Mouse (Mus musculus) hindlimb bud, embryonic 11.5 days (tissue): ENCODE results near the gene Pcdh15.
A peak's percentile ranks its signal among the peaks of the same experiment; 100 is the strongest.

Experiments used
- DNase-seq: peaks from one replicate; pipeline ENCODE4 v3.0.0-alpha.2; 2012; ENCODE audit warnings: low read depth, low spot score; ENCODE audit errors: extremely low spot score

The Pcdh15 gene

DNA sequence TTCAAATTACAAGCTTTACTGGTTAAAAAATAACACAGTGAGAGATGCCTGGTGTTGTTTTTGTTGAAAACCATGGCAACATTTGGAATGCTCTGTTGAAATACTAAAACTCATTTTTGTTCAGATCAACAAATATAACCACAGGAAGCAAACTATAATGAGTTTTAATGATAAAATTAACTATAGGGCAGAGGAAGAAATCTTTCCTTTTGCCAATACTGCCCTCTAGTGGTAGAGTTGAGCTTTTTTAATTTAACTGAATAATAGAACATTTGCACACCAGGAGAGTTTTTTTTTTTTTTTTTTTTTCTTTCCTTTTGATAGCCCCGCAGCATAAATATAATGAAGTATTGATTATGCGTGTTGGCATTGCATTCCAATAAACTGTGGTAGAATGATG lies 1364.8 kb downstream of the Pcdh15 start:
- peak; percentile 37 for DNase-seq

GRCm38 (mm10) chr10:74480779-74481178 lies 1381.6 kb downstream of the Pcdh15 start:
- no peak for DNase-seq

DNA sequence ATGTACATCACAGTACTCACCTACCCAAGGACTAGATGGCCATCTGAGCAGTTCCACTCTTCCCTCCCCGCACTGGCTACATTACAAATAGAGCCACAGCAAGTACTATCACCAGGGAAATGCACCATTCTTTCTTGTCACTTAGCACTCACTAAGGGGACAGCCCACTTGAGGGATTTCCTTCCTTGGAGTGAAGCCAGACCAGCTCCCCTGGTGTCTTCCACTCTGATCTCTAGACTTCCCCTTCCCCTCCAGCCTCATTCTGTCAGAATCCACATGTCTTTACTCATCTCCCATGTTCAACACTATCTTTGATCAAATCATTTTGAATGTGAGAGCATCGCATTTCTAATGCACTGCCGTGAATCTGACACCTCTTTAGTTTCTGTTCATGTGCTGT lies 1413.2 kb downstream of the Pcdh15 start:
- DNase-seq = no peak

- no peak for DNase-seq
These were observed 1414.6 kb downstream of the Pcdh15 start for GRCm38 (mm10) chr10:74513743-74514142.

DNA sequence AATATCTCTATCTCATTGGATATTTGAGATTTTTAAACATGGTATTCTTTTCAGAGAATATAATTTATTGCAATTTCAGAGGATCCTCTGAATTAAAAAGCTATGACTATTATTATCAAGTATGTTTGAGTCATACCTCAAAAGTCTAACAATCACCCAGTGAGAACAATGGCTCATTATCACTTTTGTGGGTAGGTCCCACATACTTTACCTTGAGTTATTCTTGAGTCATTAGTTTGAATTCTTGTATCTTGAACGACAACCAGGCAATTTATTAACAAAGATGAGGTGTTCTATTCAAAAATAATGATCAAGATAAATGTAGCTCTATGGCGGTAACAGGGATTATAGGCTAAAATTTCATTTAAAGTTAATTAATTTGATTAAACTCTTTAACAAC lies 1439.2 kb downstream of the Pcdh15 start:
- no peak for DNase-seq

DNA sequence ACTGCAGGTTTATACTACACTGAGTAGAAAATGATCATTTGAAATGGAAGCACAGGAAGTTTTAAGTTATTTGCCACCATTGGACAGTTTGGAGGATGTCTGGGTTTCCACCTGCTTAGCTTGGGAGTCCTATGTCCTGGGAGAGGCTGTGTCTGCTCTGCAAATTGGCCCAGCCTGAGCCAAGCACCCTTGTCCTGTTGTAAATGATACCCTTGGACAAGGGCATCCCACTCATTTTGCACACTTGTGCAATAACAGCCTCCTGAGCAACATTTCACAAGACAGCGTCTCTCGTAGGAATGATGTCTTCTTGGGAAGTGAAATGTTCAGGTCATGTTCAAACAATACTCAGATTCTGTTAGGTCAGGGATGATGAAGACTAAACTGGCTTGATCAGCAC lies 1456.2 kb downstream of the Pcdh15 start:
- DNase-seq = no peak

GRCm38 (mm10) chr10:74569603-74570002 lies 1470.5 kb downstream of the Pcdh15 start:
- DNase-seq = no peak

- DNase-seq = no peak
These were observed 1480.8 kb downstream of the Pcdh15 start for GRCm38 (mm10) chr10:74579924-74580323.

DNA sequence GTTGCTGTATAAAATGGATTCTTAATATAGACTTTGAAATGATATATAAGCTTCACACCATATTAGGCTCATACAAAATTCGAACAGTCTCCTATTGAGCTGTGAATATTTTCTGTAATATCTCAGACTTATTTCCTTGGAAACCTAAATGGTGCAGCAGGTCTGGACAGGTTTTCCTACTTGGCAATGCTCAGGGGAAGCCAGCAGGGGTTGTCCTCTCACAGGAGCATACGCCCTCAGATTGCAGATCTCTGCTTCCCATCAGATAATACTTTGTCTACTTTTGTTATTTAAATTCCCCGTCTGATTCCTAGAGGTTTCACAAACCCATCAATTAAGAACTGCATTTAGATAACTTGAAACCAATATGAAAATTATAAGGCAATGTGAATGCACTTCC lies 1492.7 kb downstream of the Pcdh15 start:
- no peak for DNase-seq

- no peak for DNase-seq
These were observed 1508.5 kb downstream of the Pcdh15 start for GRCm38 (mm10) chr10:74607683-74608082.

DNA sequence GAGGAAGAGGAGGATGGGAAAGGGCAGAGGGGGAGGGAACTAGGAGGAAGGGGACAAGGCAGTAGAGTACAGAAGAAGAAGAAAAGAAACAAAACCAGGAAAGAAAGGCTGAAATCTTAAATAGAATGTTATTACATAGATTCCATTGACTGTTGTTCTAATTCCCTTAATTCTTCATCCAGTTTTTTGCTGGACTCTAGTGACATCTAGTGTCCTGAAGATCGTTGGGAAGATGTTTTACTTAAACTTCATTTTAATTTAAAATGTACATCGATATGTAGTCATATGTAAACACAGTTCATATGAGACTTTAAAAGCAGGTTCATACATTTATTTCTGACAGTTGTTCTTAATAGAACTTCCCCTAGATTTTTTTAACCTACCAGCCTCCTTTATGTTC lies 1522.7 kb downstream of the Pcdh15 start:
- DNase-seq = no peak

DNA sequence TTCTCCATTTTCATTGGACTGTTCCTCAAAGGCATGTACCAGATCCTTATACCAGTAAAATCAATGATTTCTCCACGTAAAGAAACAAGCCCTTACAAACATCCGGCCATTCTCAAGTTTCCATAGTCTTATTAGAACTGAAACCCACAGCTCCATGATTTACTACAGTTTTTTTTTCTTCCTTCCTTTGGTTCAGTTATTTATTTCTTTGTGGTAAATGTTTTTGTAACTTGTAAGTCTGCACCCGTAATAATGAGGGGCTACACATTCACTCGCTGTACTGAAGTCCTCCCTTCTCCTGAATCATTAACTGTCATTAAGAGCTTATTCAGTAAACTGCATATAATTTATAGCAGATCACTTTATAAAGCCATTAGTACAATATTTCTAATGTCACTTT lies 1526.6 kb downstream of the Pcdh15 start:
- no peak for DNase-seq

DNA sequence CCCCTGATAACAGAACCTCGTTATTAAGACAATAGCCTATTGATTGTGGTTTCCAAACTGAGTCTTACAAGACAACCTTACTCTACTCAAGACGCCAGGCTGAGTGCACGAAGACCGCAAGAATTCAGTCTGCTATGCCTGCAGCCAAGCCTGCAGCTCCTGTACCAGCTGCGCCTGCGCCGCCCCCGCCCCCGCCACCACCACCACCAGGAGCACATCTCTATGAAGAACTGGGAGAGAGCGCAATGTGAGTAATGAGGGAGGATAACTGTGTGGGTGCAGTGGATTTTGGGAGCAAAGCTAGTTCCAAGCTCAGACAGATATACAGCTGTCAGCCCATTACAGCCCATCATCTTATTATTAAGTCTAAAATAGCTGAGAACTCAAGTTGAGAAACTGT lies 1527.5 kb downstream of the Pcdh15 start:
- no peak for DNase-seq

DNA sequence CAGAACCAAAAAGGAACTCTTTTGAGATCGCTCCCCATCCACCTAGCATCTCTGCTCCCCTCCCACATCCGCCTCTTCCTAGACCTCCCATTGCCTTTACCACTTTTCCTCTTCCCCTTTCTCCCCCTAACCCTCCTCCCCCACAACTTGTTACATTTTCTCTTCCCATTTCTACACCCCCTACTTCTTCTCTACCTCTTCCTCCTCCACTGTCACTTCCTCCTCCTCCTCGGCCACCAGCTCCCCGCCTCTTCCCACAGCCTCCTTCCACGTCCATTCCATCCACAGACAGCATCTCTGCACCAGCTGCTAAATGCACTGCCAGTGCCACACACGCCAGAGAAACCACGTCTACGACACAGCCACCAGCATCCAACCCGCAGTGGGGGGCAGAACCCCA lies 1532.2 kb downstream of the Pcdh15 start:
- no peak for DNase-seq

DNA sequence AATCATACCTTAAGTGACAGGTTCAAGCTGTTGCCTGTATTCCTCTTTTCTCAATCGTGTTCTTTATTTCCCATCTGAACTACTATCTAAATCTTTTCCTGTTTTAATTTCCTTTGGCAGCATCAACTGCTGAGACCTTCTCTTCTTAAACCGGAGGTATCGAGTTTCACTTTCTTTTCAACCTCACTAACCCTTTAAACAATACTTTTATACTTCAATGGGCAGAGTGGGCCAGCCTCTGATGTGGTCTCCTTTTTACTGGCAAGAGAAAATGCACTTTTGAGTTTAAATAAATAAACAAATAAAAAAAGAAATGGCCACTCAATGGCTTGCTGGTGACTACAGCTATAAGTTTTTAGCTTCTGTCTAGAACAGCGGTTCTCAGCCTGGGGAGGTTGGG lies 1537.9 kb downstream of the Pcdh15 start:
- DNase-seq = no peak

GRCm38 (mm10) chr10:74642125-74642524 lies 1543.0 kb downstream of the Pcdh15 start:
- DNase-seq = no peak

DNA sequence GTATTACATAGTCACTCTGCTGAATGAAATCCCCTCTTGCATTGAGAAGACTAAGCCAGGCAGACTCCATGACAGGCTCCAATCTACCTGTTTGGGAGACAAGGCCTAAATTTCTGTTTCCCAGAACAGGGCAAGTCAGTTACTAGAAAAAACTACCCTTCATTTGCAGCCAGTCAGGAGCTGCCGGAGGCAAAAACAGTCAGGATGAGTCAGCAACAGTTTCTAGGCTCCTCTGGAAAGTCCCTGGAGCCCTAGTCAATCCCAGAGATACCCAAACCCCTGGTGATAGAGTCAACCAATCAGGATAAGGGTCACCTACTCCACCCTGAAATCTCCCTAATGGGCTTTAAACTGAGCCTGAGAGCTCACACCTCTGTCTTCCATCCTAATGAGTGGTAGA lies 1564.0 kb downstream of the Pcdh15 start:
- no peak for DNase-seq

DNA sequence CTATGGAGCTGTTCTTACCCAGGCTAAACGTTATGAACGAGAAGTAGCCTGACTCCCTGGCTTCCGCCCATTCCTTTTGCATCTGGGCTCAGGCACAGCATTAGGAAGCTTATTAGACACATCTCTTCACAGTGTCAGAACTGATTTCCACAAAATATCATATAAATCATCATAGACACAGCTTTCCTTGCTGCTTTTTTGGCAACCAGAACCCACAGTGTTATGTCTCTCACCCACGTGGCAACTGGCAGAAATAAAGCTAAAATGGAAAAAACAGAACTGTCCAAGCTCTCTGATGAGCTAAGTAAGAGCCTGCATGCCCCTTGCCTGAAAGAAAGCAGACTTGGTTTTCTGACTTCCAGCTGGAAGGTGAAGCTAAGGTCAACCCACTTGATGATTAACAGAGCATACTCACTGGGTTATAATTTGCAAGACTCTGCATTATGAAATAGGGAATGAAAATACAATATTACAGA lies 1580.9 kb downstream of the Pcdh15 start:
- peak; percentile 18 for DNase-seq

GRCm38 (mm10) chr10:74680559-74680958 lies 1581.4 kb downstream of the Pcdh15 start:
- peak; percentile 31 for DNase-seq
